Mouse (Mus musculus): ENCODE measurements around the gene Slc50a1. TPM values are rescaled to one million over a fixed set of nuclear protein-coding genes. Genes with fewer than 3 reads are reported as not detected.

The Slc50a1 gene
- polyA plus RNA-seq, 1 experiment from 2014 or later: 58.5 TPM

DNA sequence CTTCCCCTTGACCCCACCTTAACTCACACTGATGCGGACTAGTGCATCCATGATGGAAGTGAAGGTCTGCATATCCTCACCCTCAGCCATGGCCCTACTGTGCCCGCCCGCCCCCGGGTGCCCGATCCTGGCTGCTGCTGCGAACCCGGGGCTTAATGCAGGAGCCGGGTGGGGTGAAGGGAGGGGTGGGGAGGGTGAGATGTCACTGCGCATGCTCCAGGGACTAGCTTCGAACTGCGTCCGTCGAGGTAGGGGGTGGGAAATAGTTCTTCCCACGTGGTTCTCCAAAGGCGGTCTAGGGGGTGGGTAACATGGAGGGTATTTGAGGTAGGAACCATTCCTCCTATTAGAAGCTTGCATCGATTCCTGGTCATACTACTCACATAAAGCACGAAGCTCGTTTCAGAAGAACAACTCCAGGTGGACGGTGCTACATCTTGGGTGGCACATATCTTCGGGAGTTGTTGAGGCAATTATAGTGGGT lies 24.6 kb downstream of the Slc50a1 start, which contains the start of gene Krtcap2:
TSS of gene Krtcap2 (plus strand) at position 279 of the 484 bp plus-strand sequence.
- H3K4me3 ChIP-seq (replicated peaks): peak within 1 kb of the TSS; percentile 82
- H3K4me2 ChIP-seq: peak within 1 kb of the TSS; percentile 93
- peak within 1 kb of the TSS; percentile 77 for H3K27ac ChIP-seq
- ATAC-seq (ENCODE audit: insufficient number of reproducible peaks, insufficient read depth, low FRiP score, low TSS enrichment, low read depth): peak; percentile 3; the same call in 1 of the 2 replicates
- peaks cover 36% of the 10 kb centered on the region for H3K36me3 ChIP-seq
- H3K9me3 ChIP-seq: no peaks in the 10 kb centered on the region
- peak within 1 kb of the TSS; percentile 85 for H3K9ac ChIP-seq (replicated peaks)
- 4% methylated on average over 20 of the region's 20 CpGs for WGBS
- H3K4me1 ChIP-seq (replicated peaks): peaks cover 46% of the 10 kb centered on the region
- H3K27me3 ChIP-seq: no peaks in the 10 kb centered on the region

- no peak for ATAC-seq (ENCODE audit: insufficient number of reproducible peaks, insufficient read depth, low FRiP score, low TSS enrichment, low read depth)
- peaks cover 42% of the 10 kb centered on the region for H3K4me1 ChIP-seq (replicated peaks)
- under 1% methylated on average over 16 of the region's 26 CpGs for WGBS
These were observed 25.2 kb downstream of the Slc50a1 start for GRCm38 (mm10) chr3:89244982-89245687.

GRCm38 (mm10) chr3:89244158-89244981 lies 26.0 kb downstream of the Slc50a1 start:
- peaks cover 42% of the 10 kb centered on the region for H3K4me1 ChIP-seq (replicated peaks)
- peak overlapping the region; percentile 93 for H3K4me2 ChIP-seq
- H3K9me3 ChIP-seq: no peaks in the 10 kb centered on the region
- 11% methylated on average over 25 of the region's 25 CpGs for WGBS
- ATAC-seq (ENCODE audit: insufficient number of reproducible peaks, insufficient read depth, low FRiP score, low TSS enrichment, low read depth): no peak
- no peaks in the 10 kb centered on the region for H3K27me3 ChIP-seq
- peaks cover 34% of the 10 kb centered on the region for H3K36me3 ChIP-seq
- peak overlapping the region; percentile 82 for H3K4me3 ChIP-seq (replicated peaks)
- peak overlapping the region; percentile 77 for H3K27ac ChIP-seq
- H3K9ac ChIP-seq (replicated peaks): peak overlapping the region; percentile 50

More at GRCm38 (mm10) chr3:89244982-89245687, 25.2 kb downstream of the Slc50a1 start:
- Histone ChIP-seq H3K4me2 (peak overlapping the region; percentile 93), H3K36me3 (peaks cover 36% of the 10 kb centered on the region), H3K9ac (replicated peaks) (peak overlapping the region; percentile 50), H3K27ac (peak overlapping the region; percentile 77), H3K27me3 (no peaks in the 10 kb centered on the region), H3K9me3 (no peaks in the 10 kb centered on the region), H3K4me3 (replicated peaks) (peak overlapping the region; percentile 82)

- peaks cover 34% of the 10 kb centered on the region for H3K36me3 ChIP-seq
- H3K4me2 ChIP-seq: peak overlapping the region; percentile 93
- no peaks in the 10 kb centered on the region for H3K9me3 ChIP-seq
- 9% methylated on average over 14 of the region's 14 CpGs for WGBS
- peak overlapping the region; percentile 19; the same call in 1 of the 2 replicates for H3K9ac ChIP-seq (replicated peaks)
- H3K4me3 ChIP-seq (replicated peaks): peak overlapping the region; percentile 82
- no peak overlapping the region for H3K27ac ChIP-seq
- H3K27me3 ChIP-seq: no peaks in the 10 kb centered on the region
- ATAC-seq (ENCODE audit: insufficient number of reproducible peaks, insufficient read depth, low FRiP score, low TSS enrichment, low read depth): peak; percentile 32
- peaks cover 42% of the 10 kb centered on the region for H3K4me1 ChIP-seq (replicated peaks)
These were observed 26.8 kb downstream of the Slc50a1 start for GRCm38 (mm10) chr3:89243609-89244008.

DNA sequence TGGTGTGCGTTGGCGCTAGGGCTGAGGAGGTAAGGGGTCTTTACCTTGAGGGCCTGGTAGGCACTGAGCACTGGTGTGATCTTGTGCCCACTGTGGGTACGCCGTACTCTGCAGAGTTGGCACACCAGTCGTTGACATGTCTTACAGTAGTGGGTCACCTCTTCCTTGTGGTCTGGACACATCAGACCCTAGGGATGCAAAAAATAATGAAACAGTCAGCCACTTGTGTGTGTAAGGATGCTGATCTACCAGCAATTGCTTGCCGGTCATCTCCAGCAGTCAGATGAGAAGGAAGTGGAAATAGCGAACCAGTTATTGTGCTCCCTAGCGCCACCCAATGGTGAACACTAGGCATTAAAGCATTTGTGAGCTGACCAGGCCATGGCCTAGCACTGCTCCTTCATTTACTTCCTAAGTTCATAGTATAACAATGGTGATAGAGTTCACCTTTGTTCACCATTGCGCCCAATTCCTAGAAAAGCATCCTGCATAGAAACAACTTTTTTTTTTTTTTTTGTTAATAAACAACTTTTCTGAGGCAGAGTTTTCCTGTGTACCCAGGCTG lies 28.0 kb downstream of the Slc50a1 start:
- H3K9ac ChIP-seq (replicated peaks): no peak overlapping the region
- peaks cover 33% of the 10 kb centered on the region for H3K36me3 ChIP-seq
- H3K27me3 ChIP-seq: no peaks in the 10 kb centered on the region
- no peaks in the 10 kb centered on the region for H3K9me3 ChIP-seq
- no peak for ATAC-seq (ENCODE audit: insufficient number of reproducible peaks, insufficient read depth, low FRiP score, low TSS enrichment, low read depth)
- no peak overlapping the region for H3K27ac ChIP-seq
- WGBS: 76% methylated on average over 9 of the region's 9 CpGs
- peaks cover 36% of the 10 kb centered on the region for H3K4me1 ChIP-seq (replicated peaks)
- no peak overlapping the region for H3K4me3 ChIP-seq (replicated peaks)
- no peak overlapping the region for H3K4me2 ChIP-seq

- Histone ChIP-seq H3K4me2 (no peak overlapping the region), H3K4me1 (replicated peaks) (peaks cover 4% of the 10 kb centered on the region), H3K27ac (no peak overlapping the region), H3K36me3 (peaks cover 64% of the 10 kb centered on the region), H3K9ac (replicated peaks) (no peak overlapping the region), H3K27me3 (no peaks in the 10 kb centered on the region; the same call in 1 of the 2 replicates), H3K9me3 (no peaks in the 10 kb centered on the region), H3K4me3 (replicated peaks) (no peak overlapping the region)
- 65% methylated on average over 11 of the region's 12 CpGs for WGBS
- ATAC-seq (ENCODE audit: insufficient number of reproducible peaks, insufficient read depth, low FRiP score, low TSS enrichment, low read depth): no peak
These were observed 31.9 kb downstream of the Slc50a1 start for GRCm38 (mm10) chr3:89238494-89238893.

DNA sequence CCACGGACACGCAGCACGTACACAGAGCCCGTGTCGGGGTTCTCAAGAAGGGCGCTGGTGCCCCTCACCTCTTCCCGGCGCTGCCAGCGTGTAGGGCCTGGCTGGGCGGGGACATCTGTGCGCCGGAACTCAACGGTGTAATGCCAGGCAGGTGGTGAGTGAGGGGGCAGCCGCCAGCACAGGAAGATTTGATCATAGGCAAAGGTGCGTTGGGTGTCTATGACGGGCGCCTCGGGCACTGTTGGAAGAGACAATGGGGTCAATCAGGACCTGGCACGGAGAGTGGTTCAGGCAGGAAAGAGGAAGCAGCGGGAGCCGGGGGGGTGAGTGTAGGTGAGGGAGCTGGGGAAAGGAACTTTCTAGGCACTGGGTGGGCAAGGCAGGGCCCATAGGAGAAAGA lies 32.7 kb downstream of the Slc50a1 start:
- peaks cover 5% of the 10 kb centered on the region for H3K4me1 ChIP-seq (replicated peaks)
- H3K27me3 ChIP-seq: no peaks in the 10 kb centered on the region; the same call in 1 of the 2 replicates
- 94% methylated on average over 21 of the region's 21 CpGs for WGBS
- no peak overlapping the region for H3K4me2 ChIP-seq
- H3K4me3 ChIP-seq (replicated peaks): no peak overlapping the region
- H3K27ac ChIP-seq: no peak overlapping the region
- H3K9me3 ChIP-seq: no peaks in the 10 kb centered on the region
- peaks cover 66% of the 10 kb centered on the region for H3K36me3 ChIP-seq
- no peak for ATAC-seq (ENCODE audit: insufficient number of reproducible peaks, insufficient read depth, low FRiP score, low TSS enrichment, low read depth)
- H3K9ac ChIP-seq (replicated peaks): no peak overlapping the region

GRCm38 (mm10) chr3:89236516-89236915 lies 33.9 kb downstream of the Slc50a1 start:
- Histone ChIP-seq H3K4me1 (replicated peaks) (peaks cover 10% of the 10 kb centered on the region), H3K4me3 (replicated peaks) (no peak overlapping the region), H3K27ac (no peak overlapping the region), H3K36me3 (peaks cover 58% of the 10 kb centered on the region), H3K4me2 (no peak overlapping the region), H3K9ac (replicated peaks) (no peak overlapping the region), H3K27me3 (no peaks in the 10 kb centered on the region; the same call in none of the 2 replicates), H3K9me3 (no peaks in the 10 kb centered on the region)
- ATAC-seq (ENCODE audit: insufficient number of reproducible peaks, insufficient read depth, low FRiP score, low TSS enrichment, low read depth): no peak
- WGBS: 90% methylated on average over 10 of the region's 10 CpGs

GRCm38 (mm10) chr3:89233562-89234110 lies 36.7 kb downstream of the Slc50a1 start:
- no peak for ATAC-seq (ENCODE audit: insufficient number of reproducible peaks, insufficient read depth, low FRiP score, low TSS enrichment, low read depth)
- H3K9ac ChIP-seq (replicated peaks): no peak overlapping the region
- H3K4me2 ChIP-seq: no peak overlapping the region
- H3K4me3 ChIP-seq (replicated peaks): no peak overlapping the region
- H3K27me3 ChIP-seq: peaks cover 22% of the 10 kb centered on the region
- 81% methylated on average over 14 of the region's 14 CpGs for WGBS
- H3K9me3 ChIP-seq: no peaks in the 10 kb centered on the region
- peaks cover 47% of the 10 kb centered on the region for H3K36me3 ChIP-seq
- H3K27ac ChIP-seq: no peak overlapping the region
- H3K4me1 ChIP-seq (replicated peaks): peaks cover 15% of the 10 kb centered on the region

GRCm38 (mm10) chr3:89232614-89233013 lies 37.8 kb downstream of the Slc50a1 start:
- WGBS: 65% methylated on average over 4 of the region's 6 CpGs
- no peak for ATAC-seq (ENCODE audit: insufficient number of reproducible peaks, insufficient read depth, low FRiP score, low TSS enrichment, low read depth)
- Histone ChIP-seq H3K9me3 (no peaks in the 10 kb centered on the region), H3K36me3 (peaks cover 37% of the 10 kb centered on the region), H3K27ac (no peak overlapping the region), H3K9ac (replicated peaks) (no peak overlapping the region), H3K4me3 (replicated peaks) (no peak overlapping the region), H3K4me1 (replicated peaks) (peaks cover 22% of the 10 kb centered on the region), H3K4me2 (no peak overlapping the region), H3K27me3 (peaks cover 24% of the 10 kb centered on the region)

Data from limb, embryonic 12.5 days (tissue).